Mouse (Mus musculus) hindbrain, embryonic 16.5 days (tissue): ENCODE data around the gene Slc23a4. TPM values are rescaled to one million over a fixed set of nuclear protein-coding genes. Genes with fewer than 3 reads are reported as not detected.

Experiments used
- ATAC-seq: fragments of 200-750 bp; cut with Nextera tagmentation; 2 replicates; pipeline ENCODE4 v1.8.0; 2017; ENCODE audit warnings: moderate TSS enrichment, moderate library complexity
- H3K27ac ChIP-seq: fragments of 300-500 bp; sonication (generic); 2 replicates; pipeline ENCODE4 v1.5.1; 2014; ENCODE audit warnings: low read depth, mild to moderate bottlenecking, control low read depth, low read length, moderate library complexity
- H3K27me3 ChIP-seq: fragments of 300-500 bp; sonication (generic); replicated peaks from 2 replicates; pipeline ENCODE4 v1.6.1; 2014; ENCODE audit warnings: low read length; ENCODE audit not compliant: control insufficient read depth, insufficient read depth
- H3K36me3 ChIP-seq: fragments of 300-500 bp; sonication (generic); 2 replicates; pipeline ENCODE4 v1.6.1; 2014; ENCODE audit warnings: mild to moderate bottlenecking, low read length, moderate library complexity, mixed read lengths; ENCODE audit not compliant: control insufficient read depth, insufficient read depth
- H3K4me1 ChIP-seq: fragments of 300-500 bp; sonication (generic); 2 replicates; pipeline ENCODE4 v1.6.1; 2014; ENCODE audit warnings: low read depth, low read length; ENCODE audit not compliant: control insufficient read depth, insufficient read depth
- H3K4me2 ChIP-seq: fragments of 300-500 bp; sonication (generic); 2 replicates; pipeline ENCODE4 v1.6.1; 2014; ENCODE audit warnings: mild to moderate bottlenecking, low read length, control low read depth, moderate library complexity
- H3K4me3 ChIP-seq: fragments of 300-500 bp; sonication (generic); 2 replicates; pipeline ENCODE4 v1.5.1; 2014; ENCODE audit warnings: mild to moderate bottlenecking, low read length, control low read depth, moderate library complexity
- H3K9ac ChIP-seq: fragments of 300-500 bp; sonication (generic); 2 replicates; pipeline ENCODE4 v1.6.1; 2014; ENCODE audit warnings: low read depth, mild to moderate bottlenecking, control low read depth, low read length, moderate library complexity
- H3K9me3 ChIP-seq: fragments of 300-500 bp; sonication (generic); 2 replicates; pipeline ENCODE4 v1.6.1; 2014; ENCODE audit warnings: mild to moderate bottlenecking, low read length, moderate library complexity; ENCODE audit not compliant: control insufficient read depth
- WGBS: fragments of 180-500 bp; shearing (Covaris S2); extraction: QIAGEN DNeasy Blood & Tissue Kit; methylation state at CpG from one replicate; pipeline ENCODE4 v1.1.7; 2014; 5-methylcytosine and 5-hydroxymethylcytosine counted together
- polyA plus RNA-seq: library from polyadenylated mRNA; unstranded; fragments of >200 nt; fragmentation: Nextera tagmentation; extraction: Ambion mirVana; gene quantifications from 2 replicates; pipeline ENCODE4 v1.2.1, GENCODE M21; 2015

The Slc23a4 gene
- polyA plus RNA-seq, 1 experiment from 2014 or later, result 0.78 TPM

DNA sequence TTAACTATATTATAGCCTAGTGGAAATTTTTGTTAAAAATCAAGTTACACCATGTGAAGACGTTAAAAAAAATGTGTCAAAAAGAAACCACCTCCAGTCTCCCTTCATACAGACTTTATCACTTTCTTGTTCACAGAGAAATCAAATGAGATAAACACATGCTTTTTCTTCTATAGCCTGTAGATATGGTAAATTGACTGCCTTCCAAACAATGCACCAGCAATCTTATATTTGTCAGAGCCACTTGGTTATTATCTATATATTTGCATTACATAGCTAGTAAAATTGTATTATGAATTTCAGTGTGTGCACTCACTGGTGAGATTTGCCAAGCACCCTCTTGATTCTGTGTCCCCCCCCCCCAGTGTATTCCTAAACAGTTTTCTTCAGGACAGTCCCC, 55.6 kb downstream of the Slc23a4 start:
- Histone ChIP-seq H3K27ac (no peak overlapping the region), H3K9ac (no peak overlapping the region), H3K4me2 (no peak overlapping the region), H3K36me3 (no peaks in the 10 kb centered on the region), H3K9me3 (no peaks in the 10 kb centered on the region), H3K4me1 (no peaks in the 10 kb centered on the region), H3K4me3 (no peak overlapping the region), H3K27me3 (no peaks in the 10 kb centered on the region)
- ATAC-seq, result no peak
- 95% methylated on average over 1 of the region's 1 CpGs for WGBS

DNA sequence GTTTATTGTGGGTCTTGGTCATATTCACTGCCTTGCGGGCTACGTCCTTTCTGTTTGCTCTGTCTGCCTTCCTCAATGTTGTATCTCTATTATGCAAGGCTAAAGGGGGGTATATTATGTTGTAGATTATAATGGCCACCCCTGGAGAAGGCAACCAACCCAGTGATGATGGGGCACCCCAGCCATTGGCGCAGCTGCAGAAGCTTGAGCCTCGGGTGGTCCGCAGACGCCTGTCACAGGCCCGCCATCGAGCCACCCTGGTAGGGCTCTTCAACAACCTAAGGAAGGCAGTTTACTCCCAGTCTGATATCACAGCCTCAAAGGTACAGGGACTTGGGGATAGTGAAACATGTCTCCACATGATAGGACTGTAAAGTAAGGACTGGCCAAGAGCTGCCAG, 60.6 kb downstream of the Slc23a4 start:
- Histone ChIP-seq H3K27me3 (no peaks in the 10 kb centered on the region), H3K27ac (no peak overlapping the region), H3K4me2 (no peak overlapping the region), H3K4me3 (no peak overlapping the region), H3K4me1 (no peaks in the 10 kb centered on the region), H3K9ac (no peak overlapping the region), H3K9me3 (no peaks in the 10 kb centered on the region), H3K36me3 (no peaks in the 10 kb centered on the region)
- WGBS, result 96% methylated on average over 8 of the region's 8 CpGs
- no peak for ATAC-seq

DNA sequence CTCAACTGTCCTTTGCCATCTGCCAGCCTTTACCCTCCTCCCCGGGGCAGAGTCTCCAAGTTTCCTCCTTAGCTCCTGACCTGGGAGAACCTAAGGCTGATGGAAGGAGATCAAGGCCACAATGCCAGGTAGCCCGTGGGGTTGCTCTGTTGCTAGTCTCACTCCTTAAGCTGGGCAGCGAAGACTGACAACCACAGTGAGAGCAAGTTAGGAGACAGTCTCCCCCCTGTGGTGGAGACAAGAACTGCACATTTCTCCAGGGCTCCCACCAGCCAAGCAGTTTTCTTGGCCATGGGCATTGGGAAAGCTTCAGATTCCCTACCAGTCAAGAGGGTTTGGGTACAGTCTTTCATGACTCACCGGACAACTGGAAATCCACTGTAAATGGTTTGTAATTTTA, 61.0 kb downstream of the Slc23a4 start:
- no peak overlapping the region for H3K4me3 ChIP-seq
- ATAC-seq, result no peak
- H3K27me3 ChIP-seq, result no peaks in the 10 kb centered on the region
- no peaks in the 10 kb centered on the region for H3K9me3 ChIP-seq
- no peak overlapping the region for H3K4me2 ChIP-seq
- H3K27ac ChIP-seq, result no peak overlapping the region
- H3K36me3 ChIP-seq, result no peaks in the 10 kb centered on the region
- 39% methylated on average over 4 of the region's 4 CpGs for WGBS
- no peaks in the 10 kb centered on the region for H3K4me1 ChIP-seq
- H3K9ac ChIP-seq, result no peak overlapping the region

DNA sequence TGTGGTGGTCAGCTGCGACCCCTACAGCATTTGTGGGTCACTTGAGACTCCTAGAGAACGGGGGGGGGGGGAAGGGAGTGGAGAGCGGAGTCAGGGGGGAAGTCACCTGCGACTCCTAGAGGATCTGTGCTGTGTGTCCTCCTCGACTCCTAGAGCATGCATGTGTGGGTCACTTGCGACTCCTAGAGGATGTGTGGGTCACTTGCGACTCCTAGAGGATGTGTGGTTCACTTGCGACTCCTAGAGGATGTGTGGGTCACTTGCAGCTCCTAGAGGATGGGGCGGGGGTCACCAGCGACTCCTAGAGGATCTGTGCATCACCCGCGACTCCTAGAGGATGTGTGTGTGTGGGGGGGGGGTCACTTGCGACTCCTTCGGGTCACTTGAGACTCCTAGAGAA, 66.3 kb downstream of the Slc23a4 start:
- ATAC-seq, result no peak
- H3K9ac ChIP-seq, result no peak overlapping the region
- no peak overlapping the region for H3K27ac ChIP-seq
- no peaks in the 10 kb centered on the region for H3K4me1 ChIP-seq
- no peak overlapping the region for H3K4me2 ChIP-seq
- H3K27me3 ChIP-seq, result no peaks in the 10 kb centered on the region
- 53% methylated on average over 14 of the region's 14 CpGs for WGBS
- no peaks in the 10 kb centered on the region for H3K9me3 ChIP-seq
- no peaks in the 10 kb centered on the region for H3K36me3 ChIP-seq
- no peak overlapping the region for H3K4me3 ChIP-seq

DNA sequence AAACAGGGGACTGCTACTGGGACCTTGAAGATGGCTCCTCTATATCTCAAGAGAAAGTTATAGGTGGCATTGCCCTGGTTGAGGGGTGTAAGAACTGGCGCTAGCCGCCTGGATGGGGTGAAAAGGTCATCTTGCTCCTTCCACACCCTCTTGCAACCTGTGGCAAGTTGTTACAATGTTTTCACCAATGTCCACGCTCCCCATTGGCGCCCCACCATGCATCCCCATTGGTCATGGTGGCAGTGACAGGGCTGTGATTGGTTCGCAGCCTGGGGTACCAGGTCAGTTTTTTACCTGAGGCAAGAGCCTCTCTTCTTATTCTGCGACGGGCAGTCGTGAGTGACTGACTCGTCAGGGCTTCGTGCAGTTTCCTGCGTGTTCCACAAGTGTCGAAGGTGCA, 67.6 kb downstream of the Slc23a4 start:
- Histone ChIP-seq H3K27ac (no peak overlapping the region), H3K36me3 (no peaks in the 10 kb centered on the region), H3K4me2 (no peak overlapping the region), H3K27me3 (no peaks in the 10 kb centered on the region), H3K9ac (no peak overlapping the region), H3K4me3 (no peak overlapping the region), H3K9me3 (no peaks in the 10 kb centered on the region), H3K4me1 (no peaks in the 10 kb centered on the region)
- 97% methylated on average over 12 of the region's 12 CpGs for WGBS
- no peak for ATAC-seq

DNA sequence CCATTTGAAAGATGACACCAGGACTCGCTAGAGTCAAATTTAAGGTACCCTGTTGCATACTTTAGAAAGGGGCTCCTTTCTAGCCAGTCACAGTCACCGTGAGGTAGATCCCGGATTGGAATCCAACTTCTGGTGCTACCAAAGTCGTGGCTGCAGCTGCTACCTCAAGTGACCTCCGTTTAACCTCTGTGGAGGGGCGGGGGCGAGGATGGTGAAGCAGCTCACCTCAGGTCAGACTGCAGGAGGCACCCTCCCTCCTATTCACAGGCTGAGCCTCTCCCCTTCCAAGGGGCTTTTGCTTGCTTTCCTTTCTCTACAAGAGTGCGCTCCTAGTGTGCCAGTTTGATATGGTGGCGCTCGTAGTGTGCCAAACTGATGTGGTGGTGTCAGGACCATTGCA, 68.2 kb downstream of the Slc23a4 start, which contains the start of gene Stra8:
TSS of gene Stra8 (plus strand) at position 208 of the 400 bp plus-strand sequence.
- no peak for ATAC-seq
- Histone ChIP-seq H3K27me3 (no peaks in the 10 kb centered on the region), H3K4me2 (no peak within 1 kb of the TSS), H3K27ac (no peak within 1 kb of the TSS), H3K9ac (no peak within 1 kb of the TSS), H3K4me3 (no peak within 1 kb of the TSS), H3K4me1 (no peaks in the 10 kb centered on the region), H3K9me3 (no peaks in the 10 kb centered on the region), H3K36me3 (no peaks in the 10 kb centered on the region)
- WGBS, result 58% methylated on average over 10 of the region's 10 CpGs

DNA sequence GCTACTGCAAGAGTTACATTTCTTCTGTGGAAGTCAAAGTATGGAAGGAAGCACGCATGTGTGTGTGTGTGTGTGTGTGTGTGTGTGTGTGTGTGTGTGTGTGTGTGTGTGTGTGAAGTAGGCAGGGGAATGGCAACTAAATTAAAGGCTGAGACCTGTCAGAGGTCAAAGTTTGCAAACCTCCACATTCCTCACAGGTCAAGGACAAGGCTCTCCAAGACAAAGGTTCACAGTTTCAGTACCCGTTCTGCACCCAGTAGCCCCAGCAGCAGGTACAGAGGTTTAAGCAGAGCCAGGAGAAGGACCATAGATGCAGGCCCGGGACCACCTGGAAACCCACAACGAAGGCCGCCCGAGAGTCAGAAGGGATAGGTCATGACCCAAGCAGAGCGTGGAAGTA, 69.1 kb downstream of the Slc23a4 start:
- Histone ChIP-seq H3K27ac (no peak overlapping the region), H3K4me1 (no peaks in the 10 kb centered on the region), H3K9me3 (no peaks in the 10 kb centered on the region), H3K9ac (no peak overlapping the region), H3K27me3 (no peaks in the 10 kb centered on the region), H3K4me3 (no peak overlapping the region), H3K4me2 (no peak overlapping the region), H3K36me3 (no peaks in the 10 kb centered on the region)
- 90% methylated on average over 7 of the region's 7 CpGs for WGBS
- no peak for ATAC-seq

DNA sequence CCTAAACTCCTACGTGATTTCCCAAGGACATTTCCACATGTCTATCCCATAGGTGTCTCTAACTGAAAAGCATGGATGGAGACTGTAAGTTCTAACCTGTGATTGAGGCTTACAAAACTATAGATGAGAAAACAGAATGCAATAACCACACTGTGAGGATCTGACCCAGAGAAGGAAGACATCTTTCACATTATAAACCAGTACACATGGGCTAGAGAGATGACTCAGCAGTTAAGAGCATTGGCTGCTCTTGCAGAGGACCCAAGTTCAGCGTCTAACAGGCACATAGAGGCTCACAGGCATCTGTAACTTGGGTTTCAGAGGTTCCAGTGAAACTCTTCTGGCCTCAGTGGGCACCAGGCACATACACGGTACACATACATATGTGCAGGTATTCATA, 73.7 kb downstream of the Slc23a4 start:
- H3K9ac ChIP-seq, result no peak overlapping the region
- 86% methylated on average over 3 of the region's 3 CpGs for WGBS
- ATAC-seq, result no peak

DNA sequence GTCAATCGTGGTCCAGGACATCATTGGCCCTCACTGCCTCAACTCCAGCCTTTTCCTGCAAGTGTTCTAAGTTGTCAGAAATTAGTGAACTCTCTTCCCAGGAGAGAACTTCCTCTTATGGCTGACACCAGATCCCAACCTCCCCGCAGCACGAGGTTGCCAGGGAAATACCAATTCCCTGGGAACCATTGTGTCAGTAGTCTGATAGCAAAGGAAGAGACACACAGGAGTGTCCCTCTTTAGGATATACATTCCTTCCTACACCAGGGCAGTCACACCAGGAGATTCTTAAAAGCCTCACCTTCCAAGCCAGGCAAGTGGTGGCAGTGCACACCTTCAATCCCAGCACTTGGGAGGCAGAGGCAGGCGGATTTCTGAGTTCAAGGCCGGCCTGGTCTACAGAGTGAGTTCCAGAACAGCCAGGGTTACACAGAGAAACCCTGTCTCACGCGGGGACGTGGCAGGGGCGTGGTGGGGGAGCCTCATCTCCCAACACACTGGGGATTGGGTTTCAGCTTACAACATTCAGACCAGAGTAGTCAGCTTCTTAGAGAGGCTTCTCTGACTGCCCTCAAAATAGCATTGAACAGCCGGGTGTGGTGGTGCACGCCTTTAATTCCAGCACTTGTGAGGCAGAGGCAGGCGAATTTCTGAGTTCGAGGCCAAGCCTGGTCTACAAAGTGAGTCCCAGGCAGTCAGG, 74.7 kb downstream of the Slc23a4 start:
- no peak overlapping the region for H3K4me3 ChIP-seq
- no peak overlapping the region for H3K4me2 ChIP-seq
- H3K9me3 ChIP-seq, result no peaks in the 10 kb centered on the region
- H3K27me3 ChIP-seq, result no peaks in the 10 kb centered on the region
- WGBS, result 90% methylated on average over 13 of the region's 13 CpGs
- H3K9ac ChIP-seq, result no peak overlapping the region
- peaks cover 10% of the 10 kb centered on the region for H3K4me1 ChIP-seq
- no peak for ATAC-seq
- no peak overlapping the region for H3K27ac ChIP-seq
- H3K36me3 ChIP-seq, result no peaks in the 10 kb centered on the region

More for the DNA sequence above, 73.7 kb downstream of the Slc23a4 start:
- Histone ChIP-seq H3K4me1 (peaks cover 5% of the 10 kb centered on the region), H3K36me3 (no peaks in the 10 kb centered on the region), H3K4me3 (no peak overlapping the region), H3K27me3 (no peaks in the 10 kb centered on the region), H3K27ac (no peak overlapping the region), H3K4me2 (no peak overlapping the region), H3K9me3 (no peaks in the 10 kb centered on the region)
